Mouse (Mus musculus): ENCODE measurements at regions not wholly inside any gene's neighbourhood (a gene's known extent, or its start where the extent isn't known, plus 50 kb on each side); places are given as distances from the start of the nearest gene placed in this dataset.
A peak's percentile ranks its signal among the peaks of the same experiment; 100 is the strongest.

- no peak for DNase-seq (ENCODE audit: low spot score)
Observed at GRCm38 (mm10) chr8:51906516-51906915, 1605.0 kb upstream of the Aga start.

- DNase-seq (ENCODE audit: low spot score) = no peak
Observed at GRCm38 (mm10) chr8:51910351-51910750, 1601.2 kb upstream of the Aga start.

GRCm38 (mm10) chr8:51944876-51945275 lies 1566.7 kb upstream of the Aga start:
- no peak for DNase-seq (ENCODE audit: low spot score)

- no peak for DNase-seq (ENCODE audit: low spot score)
Observed at GRCm38 (mm10) chr8:51962516-51962915, 1549.0 kb upstream of the Aga start.

GRCm38 (mm10) chr8:52001696-52002095 lies 1509.8 kb upstream of the Aga start:
- peak; percentile 69 for DNase-seq (ENCODE audit: low spot score)

All from retina, embryonic 14.5 days (tissue).